Mouse (Mus musculus) adrenal gland, postnatal 10 days (tissue): ENCODE data around the gene Atp2a2. TPM values are rescaled to one million over a fixed set of nuclear protein-coding genes. Genes with fewer than 3 reads are reported as not detected.

Experiments
- DNase-seq: peaks from one replicate; pipeline ENCODE4 v3.0.0; 2021; ENCODE audit warnings: mixed read lengths
- long read RNA-seq, 2 experiments: library from polyadenylated mRNA; stranded (forward); transcript quantifications; one replicate each; pipeline ENCODE4 v2.0.0; 2021
- total RNA-seq, 2 experiments: library from RNA; stranded (reverse); gene quantifications; 2 replicates each; pipeline ENCODE4 v1.2.3; 2021

The Atp2a2 gene
- 100 to 1,000 TPM; 202 to 226 TPM for total RNA-seq
- long read RNA-seq, experiment 1, full-length matches to known transcripts = 116 of 160 reads
- long read RNA-seq, experiment 1, partial matches to known transcripts = 29 of 160 reads
- long read RNA-seq, experiment 1, other reads (novel, unspliced or antisense) = 15 of 160 reads
- long read RNA-seq, experiment 2, full-length matches to known transcripts = 76 of 91 reads
- long read RNA-seq, experiment 2, partial matches to known transcripts = 9 of 91 reads
- long read RNA-seq, experiment 2, other reads (novel, unspliced or antisense) = 6 of 91 reads

DNA sequence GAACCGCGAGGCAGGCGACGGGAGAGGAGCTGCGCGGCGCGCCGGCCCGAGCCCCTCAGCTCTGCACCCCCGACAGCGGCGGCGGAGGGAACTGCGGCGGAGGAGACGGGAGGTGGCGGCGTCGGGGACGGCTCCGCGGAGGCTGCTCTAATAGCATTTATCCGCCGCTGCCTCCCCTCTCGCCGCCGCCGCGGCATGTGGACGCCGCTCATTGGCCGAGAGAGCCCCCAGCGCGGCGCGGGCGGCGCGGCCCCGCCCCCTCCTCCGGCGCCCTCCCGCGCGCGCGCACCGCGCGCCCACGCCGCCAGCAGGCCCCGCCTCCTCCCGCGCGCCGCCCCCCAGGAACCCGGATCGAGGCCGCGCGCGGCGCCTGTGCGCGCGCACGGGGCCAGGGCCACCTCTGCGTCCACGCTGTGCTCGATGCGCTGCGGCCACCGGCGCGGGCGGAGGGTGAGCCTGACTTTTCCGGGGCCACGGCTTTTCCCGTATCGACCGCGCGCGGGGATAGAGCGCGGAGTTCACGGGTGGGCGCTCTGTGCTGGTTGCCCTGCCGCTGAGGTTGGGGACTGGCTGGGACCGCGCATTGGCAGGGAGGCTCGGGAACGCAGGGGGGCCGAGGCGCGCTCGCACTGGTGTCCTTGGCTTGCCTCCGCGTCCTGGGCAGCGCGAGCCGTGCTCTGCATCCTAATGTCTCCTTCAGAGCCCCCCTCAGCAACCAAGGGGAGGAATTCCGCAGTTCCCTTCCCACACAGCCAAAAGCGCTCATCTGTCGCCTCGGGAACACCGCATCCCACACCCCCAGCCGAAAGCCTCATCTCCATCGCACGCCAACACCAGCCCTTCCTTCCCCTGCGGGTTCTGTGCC is at the start of gene Atp2a2:
TSS of gene Atp2a2 (minus strand) at position 149 of the 865 bp plus-strand sequence.
- DNase-seq = peak; percentile 95

DNA sequence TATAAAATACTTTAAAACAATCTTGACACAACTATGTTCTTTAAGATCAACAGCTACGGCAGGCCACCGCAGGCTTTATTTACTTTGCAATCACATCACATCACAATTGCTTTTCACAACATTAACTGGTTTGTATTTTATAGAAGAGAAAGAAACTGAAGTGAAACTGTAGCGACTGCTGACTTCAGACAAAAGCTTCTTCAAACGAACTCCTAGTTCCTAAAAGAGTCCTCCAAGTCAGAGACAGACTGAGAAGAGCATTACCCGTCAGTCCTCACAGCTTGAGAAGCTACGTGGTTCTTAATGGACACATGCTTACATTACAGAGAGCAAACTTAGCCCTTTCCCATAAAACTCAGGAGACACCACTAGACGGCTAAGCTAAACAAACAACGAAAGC is 48.4 kb upstream of the Atp2a2 start:
- no peak for DNase-seq

DNA sequence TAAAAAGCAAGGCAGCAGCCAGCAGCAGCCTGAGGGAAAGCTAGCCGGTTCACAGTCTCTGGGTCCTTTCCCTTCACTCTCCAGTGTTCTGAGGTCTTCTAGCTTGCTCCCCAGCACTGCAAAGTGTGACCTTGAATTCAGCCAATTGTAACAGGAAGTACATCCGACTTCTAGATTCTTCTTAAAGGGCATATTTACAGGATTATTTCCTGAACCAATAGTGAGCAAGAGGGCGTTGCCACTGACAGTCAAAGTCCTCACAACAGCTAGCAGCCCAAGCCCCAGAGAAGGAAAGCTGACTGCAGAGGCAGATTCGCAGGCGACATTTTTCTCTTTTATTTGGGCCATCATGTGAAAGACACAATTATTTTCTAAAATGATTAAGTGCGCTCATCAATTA is 46.6 kb upstream of the Atp2a2 start:
- peak; percentile 27 for DNase-seq

DNA sequence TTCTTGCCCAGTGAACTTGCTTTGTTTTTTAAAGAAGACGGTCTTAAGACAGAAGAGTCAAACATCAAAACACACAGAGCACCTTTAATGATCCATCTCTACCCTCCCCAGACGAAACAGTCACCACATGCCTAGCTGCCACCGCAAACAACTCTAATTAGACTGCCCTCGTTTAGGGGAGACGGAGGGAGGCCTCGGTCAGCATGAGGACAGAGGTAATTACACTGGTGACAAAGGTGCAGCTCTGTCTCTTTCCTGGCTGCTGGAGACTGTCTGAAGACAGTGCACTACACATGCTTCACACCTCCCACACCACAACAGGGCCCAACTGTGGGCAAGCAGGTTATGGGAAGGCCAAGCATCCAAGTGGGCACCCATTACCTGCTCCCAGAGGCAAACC is 45.8 kb upstream of the Atp2a2 start:
- no peak for DNase-seq

DNA sequence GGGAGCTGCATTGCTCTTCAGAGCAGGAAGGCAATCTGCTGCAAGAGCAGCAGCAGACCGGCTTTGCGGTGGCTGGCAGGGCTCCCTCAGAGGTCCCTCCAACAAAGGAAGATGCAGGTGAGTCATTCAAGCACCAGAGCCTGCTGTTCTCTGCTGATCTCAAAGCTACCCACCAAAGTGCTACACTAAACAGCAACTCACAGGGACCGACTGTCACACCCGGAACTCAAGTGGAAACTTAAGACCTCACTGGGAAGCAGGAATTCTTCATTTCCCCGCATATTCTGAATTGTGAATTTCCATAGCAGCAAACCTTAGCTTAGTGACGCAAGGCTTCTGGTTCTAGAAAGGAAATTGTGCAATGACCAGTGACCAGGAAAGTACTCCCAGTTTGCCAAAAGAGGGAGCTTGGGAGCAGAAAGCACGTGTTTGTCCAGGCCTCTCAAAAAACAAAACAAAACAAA is 45.3 kb upstream of the Atp2a2 start:
- DNase-seq = peak; percentile 60

DNA sequence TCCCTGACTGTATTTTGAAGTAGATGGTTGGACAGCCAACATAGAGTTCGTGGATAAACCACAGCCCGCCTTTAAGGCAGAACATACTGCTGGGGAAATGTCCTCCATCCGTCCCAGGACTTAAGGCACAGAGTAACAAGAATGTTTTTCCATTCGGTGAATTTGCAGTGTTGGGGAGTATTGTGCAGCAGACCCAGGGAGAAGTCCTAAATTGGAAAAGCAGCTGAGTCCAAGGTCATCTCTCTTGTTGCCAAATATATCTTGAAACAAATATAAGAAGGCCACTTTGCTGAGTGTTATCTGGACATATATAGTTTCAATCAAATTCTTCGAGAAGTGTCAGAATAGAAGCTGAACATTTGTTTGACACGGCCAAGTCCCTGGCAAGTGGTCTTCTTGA is 41.4 kb upstream of the Atp2a2 start:
- no peak for DNase-seq

DNA sequence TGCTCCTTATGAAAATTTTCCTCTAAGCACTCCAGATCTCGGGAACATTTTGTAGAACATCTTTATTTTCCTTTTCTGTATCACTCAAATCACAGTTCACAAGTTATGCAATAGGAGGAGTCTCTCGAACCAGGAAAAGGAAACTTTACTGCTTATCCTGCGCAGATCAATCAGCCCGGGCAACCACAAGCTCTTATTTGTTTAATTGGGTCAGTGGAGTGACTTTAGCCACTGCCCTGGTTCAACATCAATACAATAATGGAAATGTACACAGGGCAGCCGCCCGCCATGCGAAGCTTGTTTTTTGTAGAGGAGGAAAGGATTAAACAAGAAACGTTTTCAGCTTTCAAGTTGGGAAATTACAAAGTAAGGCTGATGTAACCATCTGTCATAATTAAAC is 39.8 kb upstream of the Atp2a2 start:
- no peak for DNase-seq

DNA sequence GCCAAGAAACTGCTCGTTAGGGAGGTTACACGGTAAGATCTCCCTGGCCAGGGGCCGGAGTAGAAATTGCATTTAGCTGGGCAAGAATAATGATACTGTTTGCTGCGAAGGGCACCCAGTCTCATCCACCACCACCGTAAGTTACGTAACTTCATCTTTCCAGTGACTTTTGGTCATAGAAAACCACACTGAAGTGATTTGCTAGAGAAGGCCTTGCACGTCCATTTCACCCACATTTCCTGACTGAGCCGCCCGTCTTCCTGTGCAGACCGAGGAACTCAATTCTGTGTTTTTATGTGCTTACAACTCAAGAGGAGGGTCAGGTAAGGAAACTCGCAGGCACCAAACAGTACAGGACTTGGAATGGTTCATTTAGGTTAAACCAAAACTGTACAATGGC is 36.1 kb upstream of the Atp2a2 start:
- DNase-seq = no peak

DNA sequence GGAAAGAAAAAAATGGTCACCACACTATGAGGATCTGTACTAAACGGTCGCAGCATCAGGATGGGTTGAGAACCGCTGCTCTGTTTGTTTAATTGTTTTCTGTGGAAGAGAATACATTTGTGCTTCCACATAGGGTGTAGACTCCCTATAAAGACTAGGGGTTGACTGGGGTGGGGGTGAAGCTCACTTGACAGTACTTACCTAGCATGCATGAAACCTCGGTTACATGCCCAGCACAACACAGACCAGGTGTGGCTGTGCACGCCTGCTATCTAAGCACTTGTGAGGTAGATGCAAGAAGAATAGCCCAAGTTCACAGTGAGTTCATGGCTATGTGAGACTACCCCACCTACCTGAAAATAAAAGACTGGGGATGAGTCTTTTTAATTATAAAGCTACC is 35.6 kb upstream of the Atp2a2 start:
- no peak for DNase-seq

DNA sequence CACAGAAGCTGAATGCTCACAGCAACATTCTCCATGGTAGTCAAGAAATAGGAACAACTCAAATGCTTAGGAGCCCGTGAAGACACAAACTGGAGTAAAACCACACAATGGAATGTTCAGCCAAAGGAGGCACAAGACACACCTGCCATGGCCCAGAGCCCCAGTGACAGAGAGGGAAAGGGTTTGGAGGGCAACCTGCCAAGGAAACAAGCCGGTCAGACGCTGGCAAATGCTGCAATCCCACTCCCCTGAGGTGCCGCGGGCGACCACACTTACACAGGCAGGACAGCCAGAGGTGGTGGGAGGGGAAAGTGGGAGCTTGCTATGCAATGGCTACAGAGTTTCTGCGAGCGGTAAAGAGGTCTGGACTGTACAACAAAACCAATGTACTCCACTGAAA is 31.9 kb upstream of the Atp2a2 start:
- DNase-seq = no peak

DNA sequence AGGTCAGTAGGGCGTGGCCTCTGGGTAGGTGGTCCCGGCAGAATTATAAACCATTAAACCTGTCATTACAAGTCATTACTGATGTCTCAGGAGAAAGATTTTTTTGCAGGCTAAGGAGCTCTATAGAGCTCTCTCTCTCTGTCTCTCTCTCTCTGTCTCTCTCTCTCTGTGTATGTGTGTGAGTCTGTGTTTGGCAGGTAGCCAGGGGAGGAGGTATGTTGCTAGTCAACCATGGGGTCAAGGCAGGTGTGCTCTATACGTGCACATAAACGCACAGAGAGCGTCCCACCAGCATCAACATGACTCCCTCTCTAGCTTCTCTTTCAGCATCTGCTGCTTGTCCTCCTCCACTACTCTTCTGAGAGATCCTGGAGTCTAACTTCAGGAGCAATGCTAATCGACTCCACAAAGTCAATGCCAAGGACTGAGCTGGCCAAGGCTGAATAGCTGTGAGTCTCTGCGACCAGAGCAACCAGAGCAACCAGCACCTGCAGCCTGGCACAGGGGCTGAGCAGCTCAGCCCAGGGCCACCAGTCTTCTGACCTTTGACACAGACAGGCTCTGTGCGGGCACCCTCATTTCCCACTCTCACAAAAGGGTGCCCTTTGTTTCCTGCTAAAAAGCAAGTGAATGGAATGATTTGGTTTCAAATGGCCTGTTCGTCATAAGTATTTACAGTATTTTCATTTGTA is 28.0 kb upstream of the Atp2a2 start:
- DNase-seq = no peak

DNA sequence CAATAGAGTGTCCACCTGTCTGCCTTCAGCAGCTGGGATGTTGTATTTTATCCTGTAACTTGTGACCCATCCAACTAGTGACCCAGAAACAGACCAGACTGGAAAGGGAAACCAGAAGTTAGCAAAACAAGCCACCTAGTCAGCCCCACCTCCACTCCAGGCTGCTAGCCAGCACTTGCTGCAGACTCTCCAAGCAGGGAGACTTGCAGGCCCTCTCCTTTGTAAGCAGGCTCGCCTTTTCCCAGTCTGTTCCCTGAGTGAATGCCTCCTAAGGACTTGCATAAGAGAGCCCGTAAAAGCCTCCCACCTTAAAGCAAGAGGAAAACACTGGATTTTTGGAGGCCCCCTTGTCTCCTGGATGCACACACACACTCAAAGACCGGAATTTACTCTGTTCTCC is 27.3 kb upstream of the Atp2a2 start:
- peak; percentile 82 for DNase-seq

DNA sequence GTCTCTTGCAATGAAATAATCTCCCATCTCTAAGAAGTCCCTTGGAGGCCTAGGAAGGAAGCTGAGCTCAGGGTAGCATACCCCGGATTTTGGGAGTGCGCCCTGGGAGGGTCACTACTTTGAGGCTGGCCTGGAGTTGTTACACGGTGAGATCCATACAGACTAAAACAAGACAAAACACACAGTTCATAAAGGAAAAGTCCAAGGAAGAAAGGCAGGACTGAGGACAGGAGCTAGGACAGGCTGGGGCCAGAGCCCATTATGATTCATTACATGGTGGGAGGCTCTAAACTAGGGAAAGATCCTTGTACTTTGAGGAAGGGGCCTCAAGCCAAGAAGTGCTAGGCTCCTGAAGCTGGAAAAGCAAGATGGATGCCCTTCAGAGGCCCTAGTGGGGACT is 26.6 kb upstream of the Atp2a2 start:
- no peak for DNase-seq

DNA sequence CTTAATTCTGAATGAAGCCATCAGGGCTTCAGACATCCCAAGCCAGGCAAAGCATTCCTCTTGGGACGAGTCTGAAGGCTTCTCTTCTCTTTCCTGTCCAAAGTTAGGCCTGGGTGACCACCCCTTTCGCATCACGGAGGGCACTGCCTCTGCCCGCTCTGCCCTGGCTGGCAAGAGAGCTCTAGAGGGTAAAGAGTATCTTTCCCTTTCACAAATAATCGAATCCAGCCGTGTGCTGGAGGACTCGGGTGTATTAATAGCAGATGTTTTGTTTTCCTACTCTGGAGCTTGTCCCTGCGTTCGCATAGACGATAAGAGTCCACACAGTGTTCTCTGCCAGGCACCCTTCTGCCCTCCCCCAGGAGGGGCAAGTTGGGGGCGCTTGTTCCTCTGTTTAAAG is 25.7 kb upstream of the Atp2a2 start:
- no peak for DNase-seq

DNA sequence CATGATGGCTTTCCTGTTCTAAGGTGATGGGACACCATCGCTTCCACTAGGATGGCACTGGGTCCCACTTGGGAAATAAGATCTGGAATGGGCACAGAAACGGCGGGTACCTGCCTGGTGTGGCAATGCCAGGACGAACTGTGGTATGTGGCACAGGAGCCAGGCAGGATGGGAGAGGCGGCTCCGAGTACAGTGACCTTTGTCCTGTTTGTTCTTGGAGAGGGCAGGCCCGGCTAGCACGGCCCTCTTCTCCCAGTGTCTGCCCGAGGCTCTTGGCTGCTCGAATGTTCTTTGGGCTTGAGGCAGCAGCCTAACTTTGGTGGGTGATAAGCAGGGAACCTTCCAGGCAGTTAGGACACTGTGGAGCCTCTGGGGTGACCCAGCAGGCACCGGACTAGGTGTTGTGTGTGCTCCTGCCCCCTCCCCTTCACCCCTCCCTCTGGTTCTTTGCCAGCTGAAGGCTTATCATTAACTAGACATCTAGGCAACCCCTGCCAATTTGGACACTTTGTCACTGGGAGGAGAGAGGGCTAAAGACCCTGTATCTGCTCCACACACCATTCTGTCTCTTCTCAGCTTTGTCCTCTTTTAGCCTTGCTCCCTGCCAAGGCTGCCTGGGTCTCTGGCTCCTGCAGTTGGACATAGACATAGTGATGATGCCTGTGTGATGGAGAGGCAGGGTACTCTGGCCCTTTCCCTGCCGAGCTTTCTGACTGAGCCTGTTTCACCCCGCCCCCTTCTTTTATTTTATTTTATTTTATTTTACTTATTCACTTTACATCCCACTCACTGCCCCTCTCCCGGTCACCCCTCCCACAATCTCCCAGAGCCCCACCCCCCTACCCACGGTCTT is 25.1 kb upstream of the Atp2a2 start:
- peak; percentile 59 for DNase-seq

DNA sequence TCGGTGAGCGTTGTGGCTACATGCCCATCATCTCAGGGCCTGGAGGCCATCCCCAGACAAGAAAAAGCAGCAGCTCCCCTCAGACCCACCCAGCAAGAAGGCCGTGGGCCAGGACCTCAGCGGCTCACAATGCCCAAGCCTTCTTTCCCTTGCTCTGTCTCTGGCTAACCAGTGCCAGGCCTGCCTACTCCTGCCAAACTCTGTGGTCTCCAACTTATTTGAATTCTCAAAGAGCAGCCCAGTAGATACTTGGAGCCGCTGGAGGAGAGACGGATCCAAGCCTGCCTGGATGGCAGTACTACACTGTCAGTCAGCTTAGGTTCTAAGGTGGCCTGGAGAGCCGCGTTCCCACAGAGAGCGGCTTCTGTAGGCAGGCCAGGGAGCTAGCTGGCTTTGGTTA is 24.4 kb upstream of the Atp2a2 start:
- DNase-seq = peak; percentile 34

DNA sequence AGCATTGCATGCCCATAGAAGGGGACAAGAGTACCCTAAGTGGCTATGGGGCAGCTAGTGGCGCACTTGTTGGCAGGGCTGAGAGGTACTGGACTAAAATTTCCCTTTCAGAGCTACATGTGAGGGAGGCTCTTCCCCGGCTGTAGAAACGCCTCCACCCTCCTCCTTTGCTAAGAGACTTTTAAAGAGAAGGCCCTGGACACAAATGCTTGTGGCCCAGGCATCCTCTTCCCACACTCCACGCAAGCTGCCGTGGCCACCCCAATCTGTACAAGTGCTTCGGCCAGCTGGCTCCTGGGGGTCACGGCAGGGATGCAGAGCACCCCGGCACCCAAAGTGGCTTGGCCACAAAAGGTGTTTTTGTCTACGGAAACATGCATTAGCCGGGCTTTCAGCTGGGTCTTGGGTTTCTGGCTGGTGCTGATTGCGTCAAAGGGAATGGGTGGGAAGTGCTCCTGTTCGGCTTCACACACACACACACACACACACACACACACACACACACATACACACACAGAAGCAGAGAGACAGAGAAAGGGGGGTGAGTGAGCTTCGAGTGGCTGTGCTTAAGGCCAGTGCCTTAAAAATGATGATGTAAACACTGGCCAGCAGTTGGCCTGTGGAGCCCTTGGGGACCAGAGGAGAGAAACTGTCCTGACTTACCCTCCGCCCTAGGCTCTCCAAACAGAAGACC is 23.4 kb upstream of the Atp2a2 start:
- no peak for DNase-seq

DNA sequence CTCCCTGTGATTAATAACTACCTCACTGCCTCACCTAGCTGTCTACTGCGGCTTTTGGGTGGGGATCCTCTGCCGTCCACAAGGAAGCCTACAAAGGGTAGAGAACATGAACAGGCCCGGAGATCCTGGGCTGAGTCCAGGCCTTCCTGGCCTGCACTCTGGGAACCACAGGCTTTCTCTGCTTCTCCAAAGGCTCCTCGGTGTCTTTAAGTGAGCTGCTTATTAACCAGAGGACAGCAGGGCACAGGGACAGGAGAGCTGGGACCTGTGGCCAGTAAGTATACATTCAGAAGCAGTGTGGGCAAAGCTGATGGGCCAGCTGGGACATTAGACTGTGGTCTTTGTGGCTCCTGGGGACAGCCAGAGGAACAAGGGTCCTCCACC is 22.8 kb upstream of the Atp2a2 start:
- DNase-seq = peak; percentile 34

DNA sequence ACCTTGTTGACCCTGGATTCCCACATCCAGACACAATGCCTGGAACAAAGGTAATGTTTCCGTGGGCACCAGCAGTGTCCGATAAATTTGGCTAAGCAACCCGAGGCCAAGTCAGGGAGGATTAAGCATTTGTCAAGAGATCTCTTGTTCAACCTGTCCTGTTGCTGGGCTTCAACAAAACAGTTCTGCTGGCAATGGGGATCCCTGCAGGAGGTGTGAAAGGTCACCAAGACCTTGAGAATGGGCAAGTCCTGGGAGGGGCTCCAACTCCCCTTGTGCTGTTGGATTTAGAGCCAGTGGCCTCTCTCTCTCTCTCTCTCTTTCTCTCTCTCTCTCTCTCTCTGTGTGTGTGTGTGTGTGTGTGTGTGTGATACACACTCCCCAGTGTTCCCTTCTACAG is 22.2 kb upstream of the Atp2a2 start:
- peak; percentile 39 for DNase-seq

DNA sequence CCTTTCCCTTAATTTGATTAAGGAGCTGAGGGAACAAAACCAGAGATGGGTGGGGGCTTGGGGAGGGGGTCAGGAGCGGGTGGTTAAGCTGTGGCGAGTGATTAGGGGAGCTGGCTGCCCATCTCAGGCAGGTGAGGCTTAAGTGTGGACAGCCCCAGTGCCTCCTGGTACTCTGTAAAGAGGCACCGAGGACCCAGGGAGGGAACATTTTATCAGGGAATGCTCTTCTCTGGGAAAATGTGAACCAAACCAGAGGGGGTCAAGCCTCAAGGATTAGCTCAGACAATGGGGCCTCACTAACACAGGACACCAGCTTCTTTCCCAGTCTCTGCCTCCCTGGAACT is 19.1 kb upstream of the Atp2a2 start:
- no peak for DNase-seq

DNA sequence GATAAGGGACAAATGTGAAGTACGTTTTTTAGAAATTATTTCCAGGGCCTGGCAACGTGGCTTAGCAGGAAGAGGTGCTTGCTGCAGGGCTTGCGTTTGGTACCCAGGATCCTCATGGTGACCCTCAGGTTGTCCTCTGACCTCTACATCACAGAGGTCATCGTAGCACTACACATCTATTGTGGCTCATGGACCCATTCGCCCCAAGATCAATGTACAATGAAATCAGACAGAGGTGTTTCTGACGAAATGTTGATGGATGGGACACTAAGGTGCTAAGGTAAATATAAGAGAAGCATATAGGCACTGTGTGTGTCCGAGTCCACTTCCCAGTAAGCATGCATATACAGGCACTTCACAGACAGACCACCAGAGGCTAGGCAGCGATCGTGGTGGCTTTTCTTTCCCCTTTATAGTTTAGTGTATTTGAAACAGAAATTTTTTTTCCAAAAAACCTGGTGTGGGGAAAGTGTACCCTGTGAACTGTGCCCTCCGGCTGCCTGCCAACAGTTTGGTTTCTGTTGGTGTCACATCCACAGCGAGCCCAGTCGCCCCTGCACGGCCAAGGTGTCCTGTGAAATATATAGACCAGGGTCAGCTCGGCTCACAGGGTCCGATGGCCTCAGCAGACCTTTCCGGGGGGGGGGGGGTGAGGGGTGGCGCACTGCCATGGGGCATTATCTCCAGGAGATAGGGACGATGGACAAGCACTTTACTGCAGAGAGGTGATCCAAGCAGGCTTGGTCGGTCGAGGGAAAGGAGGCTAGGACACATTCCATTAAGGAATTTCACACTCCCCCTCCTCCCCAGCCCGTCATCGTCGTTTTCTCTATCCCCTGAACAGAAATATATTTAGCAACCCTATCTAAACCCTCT is 18.5 kb upstream of the Atp2a2 start:
- no peak for DNase-seq
